Mouse (Mus musculus): ENCODE results near the gene Agap3.

Gene Agap3

DNA sequence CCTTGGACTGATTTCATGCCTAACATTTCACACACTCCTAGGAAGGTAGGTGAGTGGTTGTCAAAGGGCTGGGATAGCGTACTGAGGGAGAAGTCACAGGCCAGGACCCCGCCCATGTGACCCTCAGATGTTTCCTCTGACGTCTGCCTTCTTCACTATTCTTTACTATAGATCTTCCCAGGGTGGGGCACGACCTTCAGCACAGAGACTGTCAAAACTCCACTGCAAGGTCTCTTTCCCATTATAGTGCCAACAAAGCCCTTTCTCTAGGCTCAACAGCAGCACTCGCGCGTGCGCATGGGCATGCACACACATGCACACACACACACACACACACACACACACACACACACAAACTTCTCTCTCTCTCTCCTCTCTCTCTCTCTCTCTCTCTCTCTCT is 71.8 kb downstream of the Agap3 start:
- DNase-seq (ENCODE audit: low spot score) = no peak

GRCm38 (mm10) chr5:24524522-24524921 is 72.5 kb downstream of the Agap3 start:
- no peak for DNase-seq (ENCODE audit: low spot score)

- DNase-seq (ENCODE audit: low spot score) = no peak
Observed at GRCm38 (mm10) chr5:24525360-24526189, 73.6 kb downstream of the Agap3 start.

- no peak for DNase-seq (ENCODE audit: low spot score)
Observed at GRCm38 (mm10) chr5:24526190-24526888, 74.4 kb downstream of the Agap3 start.

DNA sequence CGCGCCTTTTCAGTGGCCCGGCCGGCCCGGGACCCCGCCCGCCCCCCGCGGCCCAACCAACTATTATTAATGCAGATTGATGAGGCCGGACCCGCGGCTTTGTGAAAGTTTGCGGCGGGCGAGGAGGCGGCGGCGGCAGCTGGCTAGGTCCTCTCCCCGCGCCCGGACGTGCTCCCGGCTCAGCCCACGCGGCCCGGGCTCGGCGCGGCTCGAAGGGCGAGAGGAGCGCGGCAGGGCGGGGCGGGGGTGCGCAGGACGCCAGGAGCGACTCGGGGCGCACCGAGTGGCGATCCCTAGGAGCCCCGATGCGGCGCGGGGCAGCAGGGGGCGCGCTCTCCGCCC is 74.9 kb downstream of the Agap3 start, which contains the start of gene Gbx1:
Gene Gbx1 (minus strand): TSS at position 314 of the 342 bp plus-strand sequence.
- no peak for DNase-seq (ENCODE audit: low spot score)

DNA sequence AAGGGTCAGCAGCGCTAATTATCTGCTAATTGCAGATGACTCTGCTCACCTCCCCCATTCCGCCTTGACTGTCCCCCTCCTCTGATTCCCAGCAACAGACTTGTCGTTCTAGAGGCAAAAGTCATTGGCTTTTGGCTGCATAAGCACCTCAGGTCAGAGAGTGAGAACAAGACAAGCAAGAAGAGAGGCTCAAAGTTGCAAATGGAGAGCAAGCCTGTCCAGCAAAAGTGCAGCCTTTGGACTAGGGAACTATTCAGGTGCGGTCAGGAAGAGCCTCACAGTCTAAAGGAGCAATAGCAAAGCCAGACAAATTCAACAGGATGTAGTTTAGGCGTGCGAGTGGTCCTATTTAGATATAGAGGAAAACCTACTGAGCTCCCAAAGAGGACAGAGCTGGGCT is 75.8 kb downstream of the Agap3 start:
- DNase-seq (ENCODE audit: low spot score) = no peak

GRCm38 (mm10) chr5:24530042-24530689 is 78.2 kb downstream of the Agap3 start:
- peak; percentile 66 for DNase-seq (ENCODE audit: low spot score)

DNA sequence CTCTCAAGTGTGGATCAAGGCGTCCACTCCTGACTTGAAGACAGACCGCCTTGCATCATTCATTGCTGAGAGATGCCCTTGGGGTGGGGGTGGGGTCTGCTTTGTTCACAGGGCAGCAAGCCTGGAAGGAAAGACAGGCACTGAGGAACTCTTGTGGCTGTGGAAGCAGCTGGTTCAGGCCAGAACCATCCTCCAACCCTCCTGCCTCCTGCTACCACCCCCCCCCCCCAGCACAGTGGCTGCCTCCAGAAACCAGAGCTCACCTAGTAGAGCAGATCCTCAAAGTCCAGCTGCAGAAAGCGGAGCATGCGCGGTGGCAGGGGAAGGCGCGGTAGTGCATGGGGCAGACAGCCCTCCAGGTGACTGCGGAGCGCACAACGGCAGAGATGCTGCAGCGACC is 81.4 kb downstream of the Agap3 start:
- DNase-seq (ENCODE audit: low spot score) = no peak

GRCm38 (mm10) chr5:24534292-24534691 is 82.3 kb downstream of the Agap3 start:
- no peak for DNase-seq (ENCODE audit: low spot score)

DNA sequence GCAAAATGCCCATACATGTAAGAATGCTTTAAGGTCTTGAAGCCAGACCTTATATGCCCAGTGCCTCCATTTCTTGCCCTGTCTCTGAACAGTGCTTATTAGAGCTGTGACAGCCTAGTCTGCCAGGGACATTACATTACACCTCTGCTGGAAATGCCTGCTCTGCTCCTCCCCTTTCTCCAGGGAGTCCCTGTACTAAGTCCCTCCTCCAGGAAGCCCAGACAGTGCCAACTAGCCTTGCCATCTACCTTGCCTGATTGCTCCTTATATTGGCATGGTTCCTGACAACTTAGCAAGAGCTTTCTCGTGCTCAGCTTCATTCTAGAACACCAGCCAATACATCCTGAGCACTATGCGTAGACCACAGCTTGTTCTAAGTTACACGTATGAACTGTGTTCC is 83.8 kb downstream of the Agap3 start:
- DNase-seq (ENCODE audit: low spot score) = no peak

GRCm38 (mm10) chr5:24536511-24536910 is 84.5 kb downstream of the Agap3 start:
- no peak for DNase-seq (ENCODE audit: low spot score)

DNA sequence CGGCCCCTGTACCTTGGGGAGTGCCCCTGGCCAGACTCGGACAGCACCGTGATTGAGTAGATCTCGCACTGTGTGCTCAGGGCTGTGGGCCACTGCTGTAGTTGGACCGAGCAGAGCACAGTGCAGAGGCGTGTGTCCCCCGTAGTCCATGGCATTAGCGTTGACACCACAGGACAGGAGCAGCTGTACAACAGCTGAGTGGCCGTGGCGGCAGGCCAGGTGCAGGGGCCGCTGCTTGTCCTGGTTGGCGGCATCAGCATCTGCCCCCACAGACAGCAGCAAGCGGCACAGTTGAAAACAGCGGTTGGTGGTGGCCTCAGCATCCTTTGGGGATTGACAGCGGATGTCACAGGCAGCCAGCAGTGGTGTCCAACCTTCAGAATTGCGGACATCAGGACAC is 85.6 kb downstream of the Agap3 start:
- no peak for DNase-seq (ENCODE audit: low spot score)

- DNase-seq (ENCODE audit: low spot score) = no peak
Observed at GRCm38 (mm10) chr5:24539571-24540296, 87.8 kb downstream of the Agap3 start.

DNA sequence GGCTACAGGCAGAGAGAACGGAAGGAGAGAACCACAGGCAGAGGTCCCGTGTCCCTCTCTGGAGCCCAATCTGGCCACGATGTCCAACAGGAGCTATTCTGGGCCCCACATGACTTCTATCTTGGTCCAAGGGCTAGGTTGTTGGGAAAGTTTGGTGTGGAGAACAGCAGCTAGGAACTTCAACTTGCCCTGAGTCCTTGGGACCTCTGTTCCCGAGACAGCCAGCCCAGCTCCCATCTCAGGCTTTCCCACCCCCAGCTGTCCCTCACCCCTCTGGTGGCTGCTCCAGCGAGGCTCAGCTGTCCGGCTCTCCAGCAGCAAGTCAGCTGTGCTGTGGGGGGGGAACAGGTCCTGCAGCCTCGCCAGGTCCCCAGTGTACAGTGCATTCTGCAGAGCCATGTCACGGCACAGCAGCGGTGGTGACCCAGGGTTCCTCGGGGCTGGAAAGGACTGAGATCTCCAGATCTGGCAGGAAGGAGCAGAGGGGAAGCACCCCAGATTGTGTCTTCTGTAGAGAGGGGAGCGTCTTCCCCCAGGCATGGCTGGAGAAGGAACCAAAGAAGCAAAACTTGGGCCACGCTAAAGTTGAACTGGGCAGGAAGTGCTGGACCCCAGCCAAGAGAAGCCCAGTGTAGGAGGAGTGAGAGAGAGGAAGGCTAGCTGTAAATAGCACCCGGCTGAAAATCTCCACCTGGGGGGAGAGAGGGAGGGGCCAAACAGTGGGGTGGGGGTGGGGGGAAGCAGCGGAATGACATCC is 88.6 kb downstream of the Agap3 start, which contains the start of gene Asb10:
Gene Asb10 (minus strand): TSS at position 592 of the 757 bp plus-strand sequence.
- DNase-seq (ENCODE audit: low spot score) = peak; percentile 29

GRCm38 (mm10) chr5:24541144-24541569 is 89.2 kb downstream of the Agap3 start:
- DNase-seq (ENCODE audit: low spot score) = no peak

DNA sequence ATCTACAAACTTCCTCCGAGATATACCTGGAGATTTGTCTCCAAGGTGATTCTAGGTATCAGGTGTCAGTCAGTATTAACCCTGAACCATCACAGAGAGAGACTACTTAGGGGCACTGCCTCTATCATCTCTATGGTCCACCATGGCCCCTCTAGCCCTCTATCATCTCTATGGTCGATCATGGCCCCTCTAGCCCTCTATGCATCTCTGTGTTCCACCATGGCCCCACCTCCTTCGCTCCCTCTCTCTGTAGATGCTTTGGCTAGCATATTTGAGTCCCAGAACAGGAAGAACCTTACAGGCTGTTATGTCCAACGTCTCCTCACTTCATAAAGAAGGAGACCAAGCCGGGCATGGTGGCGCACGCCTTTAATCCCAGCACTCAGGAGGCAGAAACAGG is 90.7 kb downstream of the Agap3 start:
- no peak for DNase-seq (ENCODE audit: low spot score)

- no peak for DNase-seq (ENCODE audit: low spot score)
Observed at GRCm38 (mm10) chr5:24550598-24551316, 98.8 kb downstream of the Agap3 start.

- no peak for DNase-seq (ENCODE audit: low spot score)
Observed at GRCm38 (mm10) chr5:24551317-24551688, 99.3 kb downstream of the Agap3 start.

All from yolk sac, embryonic 10.5 days (tissue).